Mouse (Mus musculus) lung, embryonic 14.5 days (tissue): ENCODE results near the gene Slc25a39. TPM values are rescaled to one million over a fixed set of nuclear protein-coding genes. Genes with fewer than 3 reads are reported as not detected.
A peak's percentile ranks its signal among the peaks of the same experiment; 100 is the strongest.

Source experiments
- ATAC-seq: fragments of 200-750 bp; cut with Nextera tagmentation; 2 replicates; pipeline ENCODE4 v1.8.0; 2017; ENCODE audit warnings: mild to moderate bottlenecking, moderate TSS enrichment, moderate library complexity; ENCODE audit not compliant: insufficient read depth
- DNase-seq: peaks from one replicate; pipeline ENCODE4 v3.0.0-alpha.2; 2015
- H3K27ac ChIP-seq: fragments of 300-500 bp; sonication (generic); 2 replicates; pipeline ENCODE4 v1.5.1; 2014; ENCODE audit warnings: low read depth, mild to moderate bottlenecking, moderate library complexity
- H3K27me3 ChIP-seq: fragments of 300-500 bp; sonication (generic); 2 replicates; pipeline ENCODE4 v1.6.1; 2014; ENCODE audit warnings: low read length, control low read depth; ENCODE audit not compliant: insufficient read depth
- H3K36me3 ChIP-seq: fragments of 300-500 bp; sonication (generic); 2 replicates; pipeline ENCODE4 v1.6.1; 2014; ENCODE audit warnings: control low read depth; ENCODE audit not compliant: insufficient read depth
- H3K4me1 ChIP-seq: fragments of 300-500 bp; sonication (generic); 2 replicates; pipeline ENCODE4 v1.6.1; 2014; ENCODE audit warnings: antibody characterized with exemption, control low read depth; ENCODE audit not compliant: insufficient read depth
- H3K4me2 ChIP-seq: fragments of 300-500 bp; sonication (generic); 2 replicates; pipeline ENCODE4 v1.6.1; 2014; ENCODE audit warnings: mild to moderate bottlenecking
- H3K4me3 ChIP-seq: fragments of 300-500 bp; sonication (generic); 2 replicates; pipeline ENCODE4 v1.5.1; 2014; ENCODE audit warnings: low read depth, low read length
- H3K9ac ChIP-seq: fragments of 300-500 bp; sonication (generic); 2 replicates; pipeline ENCODE4 v1.6.1; 2014
- H3K9me3 ChIP-seq: fragments of 300-500 bp; sonication (generic); 2 replicates; pipeline ENCODE4 v1.6.1; 2016; ENCODE audit warnings: low read depth, low read length, control low read depth
- CTCF ChIP-seq: IDR thresholded peaks from 2 replicates; pipeline ENCODE4 v1.5.1; 2016; ENCODE audit warnings: antibody characterized with exemption, low read depth
- WGBS: fragments of 180-500 bp; shearing (Covaris S2); extraction: QIAGEN DNeasy Blood & Tissue Kit; methylation state at CpG from one replicate; pipeline ENCODE4 v1.1.7; 2014; 5-methylcytosine and 5-hydroxymethylcytosine counted together
- polyA plus RNA-seq: library from polyadenylated mRNA; unstranded; fragments of >200 nt; fragmentation: Nextera tagmentation; extraction: Ambion mirVana; gene quantifications from 2 replicates; pipeline ENCODE4 v1.2.1, GENCODE M21; 2014

Slc25a39 gene
- polyA plus RNA-seq, 1 experiment from 2014 or later: 244 TPM

DNA sequence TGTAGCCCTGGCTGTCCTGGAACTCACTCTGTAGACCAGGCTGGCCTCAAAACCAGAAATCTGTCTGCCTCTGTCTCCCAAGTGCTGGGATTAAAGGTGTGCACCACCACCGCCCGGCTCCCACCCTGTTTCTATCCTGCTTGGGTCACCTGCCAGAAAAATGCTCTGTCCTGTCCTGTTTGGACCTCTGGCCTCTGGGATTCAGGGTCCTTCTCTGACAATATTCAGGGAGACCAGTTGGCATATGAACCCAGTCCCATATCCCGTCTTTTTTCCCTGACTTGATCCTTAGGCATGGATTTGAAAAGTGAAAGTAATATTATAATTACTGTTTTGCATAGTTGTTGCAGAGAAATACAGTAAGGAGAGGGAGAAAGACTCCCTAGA lies 24.0 kb upstream of the Slc25a39 start:
- TF ChIP-seq CTCF: no peak
- Histone ChIP-seq H3K27me3 (no peaks in the 10 kb centered on the region), H3K27ac (no peak overlapping the region), H3K4me1 (0 out of 2 replicates have a peak, but pooled peaks cover 2% of the 10 kb centered on the region), H3K4me3 (no peak overlapping the region), H3K4me2 (0 out of 2 replicates have a peak overlapping the region, but pooled peaks have one; percentile 8), H3K9ac (no peak overlapping the region), H3K9me3 (no peaks in the 10 kb centered on the region), H3K36me3 (peaks cover 29% of the 10 kb centered on the region)
- ATAC-seq (no peak), DNase-seq (no peak)
- 70% methylated on average over 3 of the region's 3 CpGs for WGBS

DNA sequence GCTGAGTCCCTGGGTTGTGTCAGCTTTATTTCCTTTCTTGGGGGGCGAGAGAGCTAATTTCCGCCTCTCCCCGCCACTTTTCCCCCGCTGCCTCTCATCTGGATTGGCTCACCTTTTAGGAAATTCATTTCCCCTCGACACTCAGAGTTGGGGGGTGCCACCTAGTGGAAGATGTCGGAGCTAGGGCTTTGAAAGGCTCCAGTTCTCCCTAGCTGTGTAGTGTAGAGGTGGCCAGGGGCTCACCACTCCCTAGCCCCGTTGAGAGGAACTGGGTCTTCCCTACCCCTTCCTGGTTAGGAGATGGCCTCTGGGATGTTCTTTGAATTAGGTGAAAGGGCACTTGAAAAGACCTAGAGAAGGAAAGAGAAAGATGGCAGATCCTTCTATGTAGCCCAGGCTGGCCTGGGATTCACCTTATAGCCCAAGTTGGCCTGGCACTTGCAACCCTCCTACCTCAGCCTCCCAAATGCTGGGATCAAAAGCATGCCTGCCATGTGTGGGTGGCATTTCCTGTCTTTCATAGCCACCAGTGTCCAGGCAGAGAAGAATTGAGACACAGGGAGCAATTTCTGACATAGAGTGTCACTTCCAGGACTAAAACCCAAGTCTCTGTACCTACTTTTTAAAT lies 23.4 kb upstream of the Slc25a39 start:
- H3K4me2 ChIP-seq: peak overlapping the region; percentile 92
- H3K27me3 ChIP-seq: no peaks in the 10 kb centered on the region
- 0 out of 2 replicates have a peak, but pooled peaks cover 2% of the 10 kb centered on the region for H3K4me1 ChIP-seq
- peak overlapping the region; percentile 60 for H3K4me3 ChIP-seq
- ATAC-seq (peak; percentile 40; the same call in 1 of the 2 replicates), DNase-seq (peak; percentile 93)
- peak overlapping the region; percentile 58 for H3K9ac ChIP-seq
- peak; percentile 84 for TF ChIP-seq CTCF
- H3K36me3 ChIP-seq: peaks cover 24% of the 10 kb centered on the region
- 0% methylated on average over 7 of the region's 7 CpGs for WGBS
- H3K9me3 ChIP-seq: no peaks in the 10 kb centered on the region
- peak overlapping the region; percentile 83 for H3K27ac ChIP-seq

DNA sequence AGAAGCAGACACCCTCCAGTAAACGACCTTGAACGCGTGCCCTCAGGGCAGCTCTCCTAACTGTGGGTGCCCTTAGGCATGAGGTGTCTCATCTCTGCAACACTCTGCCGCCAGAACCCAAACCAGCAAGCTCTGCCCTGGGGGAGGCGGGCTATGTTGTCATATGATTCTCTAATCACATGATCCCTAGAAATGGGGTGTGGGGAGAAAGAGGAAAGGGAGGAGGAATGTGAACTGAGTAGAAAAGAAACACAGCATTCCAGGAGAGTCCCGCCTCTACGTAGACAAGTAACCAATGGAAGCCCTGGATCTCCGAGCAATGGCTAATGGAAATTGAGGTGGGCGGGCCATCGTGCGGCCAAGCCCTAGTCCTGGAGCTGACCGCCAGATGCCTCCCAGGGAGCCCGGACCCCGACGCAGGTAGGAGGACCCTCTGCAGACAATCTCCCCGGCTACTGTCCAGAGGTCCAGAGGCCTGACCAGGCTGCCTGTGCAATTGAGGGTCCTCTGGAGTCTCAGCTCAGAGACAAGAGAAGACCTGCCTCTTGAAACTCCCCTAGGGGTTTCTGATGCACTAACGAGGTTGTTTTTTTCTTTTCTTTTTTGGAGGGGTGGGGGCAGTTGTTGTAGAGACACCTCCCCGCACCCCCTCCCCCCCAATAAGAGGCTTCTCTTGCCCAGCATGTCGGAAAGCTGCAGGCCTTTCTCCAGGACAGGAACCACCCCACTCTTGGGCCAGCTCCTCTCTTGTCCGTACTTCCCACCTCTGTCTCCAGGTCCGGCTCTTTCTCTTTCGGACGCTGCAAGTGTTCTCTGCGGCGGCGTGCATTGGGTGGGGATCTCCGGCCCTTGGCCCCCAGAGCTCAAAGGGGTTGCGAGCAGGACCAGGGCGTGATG lies 22.6 kb upstream of the Slc25a39 start, which contains the start of gene Grn:
Gene Grn, plus strand, starts transcription at position 195 of the 897 bp plus-strand sequence.
- TF ChIP-seq CTCF: no peak
- Histone ChIP-seq H3K27ac (peak within 1 kb of the TSS; percentile 83), H3K36me3 (peaks cover 16% of the 10 kb centered on the region), H3K9ac (peak within 1 kb of the TSS; percentile 58), H3K4me3 (peak within 1 kb of the TSS; percentile 60), H3K4me2 (peak within 1 kb of the TSS; percentile 92), H3K27me3 (no peaks in the 10 kb centered on the region), H3K4me1 (0 out of 2 replicates have a peak, but pooled peaks cover 2% of the 10 kb centered on the region), H3K9me3 (no peaks in the 10 kb centered on the region)
- DNase-seq: peak; percentile 97
- WGBS: 0% methylated on average over 29 of the region's 29 CpGs
- ATAC-seq: peak; percentile 95

DNA sequence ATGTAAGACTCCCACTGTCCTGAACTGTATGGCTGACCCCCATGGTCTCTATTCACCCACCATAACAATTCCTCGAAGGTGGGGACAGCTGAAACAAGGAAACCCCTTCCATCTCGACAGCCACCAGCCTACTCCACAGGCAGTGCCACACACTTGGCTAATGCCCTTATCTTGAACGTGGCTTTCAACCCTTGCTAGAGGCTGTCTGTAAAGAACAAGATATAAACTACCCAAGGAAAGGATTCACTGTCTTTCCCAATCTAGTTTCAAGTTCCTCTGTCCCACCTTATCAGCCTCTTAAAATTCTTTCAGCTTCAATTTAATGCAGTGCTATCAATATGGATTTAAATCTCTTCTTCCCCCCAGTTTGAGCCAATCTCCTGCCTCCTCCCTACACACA lies 21.8 kb upstream of the Slc25a39 start:
- no peak for TF ChIP-seq CTCF
- DNase-seq: no peak
- Histone ChIP-seq H3K9me3 (no peaks in the 10 kb centered on the region), H3K4me2 (peak overlapping the region; percentile 92), H3K27me3 (no peaks in the 10 kb centered on the region), H3K4me3 (peak overlapping the region; percentile 60), H3K4me1 (0 out of 2 replicates have a peak, but pooled peaks cover 2% of the 10 kb centered on the region), H3K27ac (no peak overlapping the region), H3K36me3 (peaks cover 8% of the 10 kb centered on the region), H3K9ac (peak overlapping the region; percentile 54)
- WGBS: 36% methylated on average over 3 of the region's 3 CpGs
- ATAC-seq: no peak

DNA sequence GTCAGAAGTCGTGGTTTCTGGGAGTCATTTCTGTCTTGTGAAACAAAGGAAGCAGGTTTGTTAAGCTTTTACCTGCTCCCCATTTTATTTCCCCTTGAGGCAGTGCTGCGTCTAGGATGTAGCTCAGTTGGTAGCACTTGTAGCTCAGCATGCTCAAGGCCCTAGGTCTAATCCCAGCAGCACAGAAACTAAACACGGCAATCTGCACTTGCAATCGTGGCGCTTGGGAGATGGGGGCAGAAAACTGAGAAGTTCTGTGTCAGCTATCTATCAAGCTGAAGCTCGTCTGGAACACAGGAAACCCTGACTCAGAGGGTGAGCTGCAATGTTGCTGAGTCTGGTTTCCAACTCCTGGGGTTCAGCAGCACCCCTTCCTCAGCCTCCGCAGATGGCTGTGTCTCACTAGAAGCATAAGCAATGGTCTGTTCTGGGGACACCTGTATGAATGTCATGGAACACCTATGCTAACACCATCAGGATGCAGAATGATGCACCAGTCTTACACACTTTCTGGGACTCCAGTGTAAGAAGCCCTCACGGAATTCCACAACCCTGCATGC lies 21.3 kb upstream of the Slc25a39 start:
- H3K36me3 ChIP-seq: peaks cover 7% of the 10 kb centered on the region; the same call in 1 of the 2 replicates
- H3K4me3 ChIP-seq: peak overlapping the region; percentile 60; the same call in 1 of the 2 replicates
- H3K9ac ChIP-seq: 0 out of 2 replicates have a peak overlapping the region, but pooled peaks have one; percentile 54
- DNase-seq (no peak), ATAC-seq (no peak)
- H3K4me1 ChIP-seq: 0 out of 2 replicates have a peak, but pooled peaks cover 2% of the 10 kb centered on the region
- TF ChIP-seq CTCF: no peak
- 61% methylated on average over 8 of the region's 8 CpGs for WGBS
- no peaks in the 10 kb centered on the region for H3K27me3 ChIP-seq
- no peak overlapping the region for H3K27ac ChIP-seq
- H3K9me3 ChIP-seq: no peaks in the 10 kb centered on the region
- peak overlapping the region; percentile 92; the same call in 1 of the 2 replicates for H3K4me2 ChIP-seq

DNA sequence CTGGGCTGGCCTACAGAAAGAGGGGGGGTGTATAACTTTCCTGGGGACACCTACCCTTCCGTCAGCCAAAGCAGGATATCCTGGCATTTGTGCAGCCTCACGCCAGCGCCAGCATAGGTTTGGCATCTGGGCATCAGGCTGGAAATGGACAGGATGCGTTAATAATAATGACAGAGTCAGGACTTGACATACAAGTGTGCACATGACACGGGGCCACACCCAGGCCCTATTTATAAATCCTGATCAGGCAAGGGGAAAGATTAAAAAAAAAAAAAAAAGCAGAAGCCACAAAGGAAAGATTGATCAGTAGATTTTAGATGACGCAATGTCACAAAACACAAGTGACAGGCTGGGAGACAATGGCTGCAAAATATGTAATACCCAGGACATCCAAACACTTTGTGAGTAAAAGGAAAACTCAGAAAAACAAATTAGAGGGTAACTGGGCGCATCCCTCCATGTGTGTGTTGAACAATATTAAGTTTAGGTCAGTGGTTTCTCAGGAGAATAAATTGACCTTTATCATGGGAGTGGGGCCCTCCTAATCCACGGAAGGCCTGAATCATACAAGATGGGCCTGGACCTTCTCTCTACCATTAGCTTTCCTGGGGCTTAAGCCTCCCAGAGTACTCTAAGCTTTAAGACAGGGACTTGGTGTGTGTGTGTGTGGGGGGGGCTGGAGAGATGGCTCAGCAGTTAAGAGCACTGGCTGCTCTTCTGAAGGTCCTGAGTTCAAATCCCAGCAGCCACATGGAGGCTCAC lies 18.0 kb upstream of the Slc25a39 start:
- DNase-seq: no peak
- Histone ChIP-seq H3K4me2 (no peak overlapping the region), H3K27me3 (no peaks in the 10 kb centered on the region), H3K9me3 (no peaks in the 10 kb centered on the region), H3K9ac (no peak overlapping the region), H3K4me3 (no peak overlapping the region), H3K4me1 (no peaks in the 10 kb centered on the region), H3K27ac (no peak overlapping the region), H3K36me3 (no peaks in the 10 kb centered on the region)
- ATAC-seq: no peak
- no peak for TF ChIP-seq CTCF
- WGBS: 71% methylated on average over 8 of the region's 8 CpGs
